Mouse (Mus musculus) small intestine, adult 2 months (tissue): ENCODE measurements around the gene Eif3k. TPM values are rescaled to one million over a fixed set of nuclear protein-coding genes. Genes with fewer than 3 reads are reported as not detected.

Source experiments
- H3K27ac ChIP-seq: fragments of 200-500 bp; 2 replicates; pipeline ENCODE4 v1.5.1; 2012; ENCODE audit warnings: low read depth, low read length, control low read depth, inconsistent platforms; ENCODE audit not compliant: insufficient read depth
- H3K27me3 ChIP-seq: fragments of 200-500 bp; 2 replicates; pipeline ENCODE4 v1.6.1; 2012; ENCODE audit warnings: mild to moderate bottlenecking, moderate library complexity, low read length, inconsistent platforms; ENCODE audit not compliant: control insufficient read depth, insufficient read depth
- H3K36me3 ChIP-seq: fragments of 200-500 bp; 2 replicates; pipeline ENCODE4 v1.6.1; 2012; ENCODE audit warnings: mild to moderate bottlenecking, low read length, control low read depth, inconsistent platforms; ENCODE audit not compliant: control insufficient read depth, insufficient read depth
- H3K4me1 ChIP-seq: fragments of 200-500 bp; 2 replicates; pipeline ENCODE4 v1.6.1; 2012; ENCODE audit warnings: low read length, inconsistent platforms, mixed read lengths; ENCODE audit not compliant: control insufficient read depth, insufficient read depth, insufficient read length
- H3K4me3 ChIP-seq: fragments of 200-500 bp; 2 replicates; pipeline ENCODE4 v1.5.1; 2012; ENCODE audit warnings: low read depth, mild to moderate bottlenecking, control low read depth, inconsistent platforms, low read length, moderate library complexity
- CTCF ChIP-seq: fragments of 200-500 bp; IDR thresholded peaks from 2 replicates; pipeline ENCODE4 v1.5.1; 2012; ENCODE audit warnings: low read depth, mild to moderate bottlenecking, control low read depth, inconsistent platforms, low read length, moderate library complexity, mixed read lengths; ENCODE audit not compliant: insufficient replicate concordance, insufficient read length; ENCODE audit errors: extremely low read depth
- POLR2A ChIP-seq: fragments of 200-500 bp; IDR thresholded peaks from 2 replicates; pipeline ENCODE4 v1.6.1; 2012; ENCODE audit warnings: low read depth, mild to moderate bottlenecking, control low read depth, inconsistent platforms, low read length, moderate library complexity
- WGBS: fragments of 180-500 bp; shearing (Covaris S2); methylation state at CpG from one replicate; pipeline ENCODE4 v1.1.7; 2018; 5-methylcytosine and 5-hydroxymethylcytosine counted together
- polyA plus RNA-seq: library from polyadenylated mRNA; depleted of rRNA; stranded (reverse); fragments of >200 nt; gene quantifications from 2 replicates; pipeline ENCODE4 v1.2.3, GENCODE M21; 2012

Eif3k gene
- polyA plus RNA-seq, 1 experiment: 169 TPM

DNA sequence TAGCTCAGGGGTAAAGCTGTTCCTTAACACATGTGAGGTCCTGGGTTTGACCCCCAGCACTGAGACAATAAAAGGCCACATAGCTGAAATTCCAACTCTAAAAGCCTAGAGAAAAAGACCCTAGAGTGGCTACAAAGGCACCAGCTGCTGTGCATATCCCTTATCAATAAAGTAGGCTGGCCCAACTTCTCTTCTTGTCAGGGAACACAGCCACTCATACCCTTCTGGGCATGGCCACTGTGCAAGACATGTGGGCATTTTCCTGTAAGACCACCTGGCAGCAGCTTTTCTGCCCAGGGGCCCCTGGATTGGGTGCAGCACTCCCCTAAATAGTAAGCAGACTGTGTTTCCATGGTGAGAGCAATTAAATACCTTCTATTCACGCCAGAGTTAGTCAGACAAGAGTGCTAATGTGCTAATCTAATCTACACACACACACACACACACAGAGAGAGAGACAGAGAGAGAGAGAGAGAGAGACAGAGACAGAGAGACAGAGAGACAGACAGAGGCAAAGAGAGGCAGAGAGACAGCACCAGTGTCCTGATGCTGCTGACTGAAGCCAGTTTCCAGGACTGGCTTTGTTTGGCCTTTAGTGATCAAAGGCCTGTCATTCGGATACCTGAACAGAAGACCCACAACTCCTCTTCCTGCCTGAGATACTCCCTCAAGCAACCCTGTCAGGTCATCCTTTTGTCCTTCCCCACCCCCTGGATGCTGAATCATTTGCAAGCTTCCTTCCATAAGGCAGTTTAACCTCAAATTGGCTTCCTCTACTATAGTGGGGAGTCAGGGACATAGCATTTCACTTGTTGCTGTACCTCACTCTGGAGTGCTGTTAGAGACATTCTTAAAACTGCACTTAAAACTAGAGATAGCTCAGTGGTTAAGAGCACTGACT, 27.9 kb downstream of the Eif3k start:
- Histone ChIP-seq H3K27ac (peak overlapping the region; percentile 58; the same call in 1 of the 2 replicates), H3K4me1 (peaks cover 41% of the 10 kb centered on the region; the same call in 1 of the 2 replicates)
- 21% methylated on average over 2 of the region's 2 CpGs for WGBS

GRCm38 (mm10) chr7:28952786-28953185, 28.9 kb downstream of the Eif3k start:
- WGBS: 12% methylated on average over 3 of the region's 3 CpGs
- peaks cover 43% of the 10 kb centered on the region; the same call in 1 of the 2 replicates for H3K4me1 ChIP-seq
- TF ChIP-seq POLR2A: no peak
- no peak for TF ChIP-seq CTCF

More for the DNA sequence above, 27.9 kb downstream of the Eif3k start:
- Histone ChIP-seq H3K27me3 (no peaks in the 10 kb centered on the region), H3K36me3 (peaks cover 21% of the 10 kb centered on the region), H3K4me3 (no peak overlapping the region)
- TF ChIP-seq CTCF (no peak; the same call in 1 of the 2 replicates), POLR2A (no peak)

DNA sequence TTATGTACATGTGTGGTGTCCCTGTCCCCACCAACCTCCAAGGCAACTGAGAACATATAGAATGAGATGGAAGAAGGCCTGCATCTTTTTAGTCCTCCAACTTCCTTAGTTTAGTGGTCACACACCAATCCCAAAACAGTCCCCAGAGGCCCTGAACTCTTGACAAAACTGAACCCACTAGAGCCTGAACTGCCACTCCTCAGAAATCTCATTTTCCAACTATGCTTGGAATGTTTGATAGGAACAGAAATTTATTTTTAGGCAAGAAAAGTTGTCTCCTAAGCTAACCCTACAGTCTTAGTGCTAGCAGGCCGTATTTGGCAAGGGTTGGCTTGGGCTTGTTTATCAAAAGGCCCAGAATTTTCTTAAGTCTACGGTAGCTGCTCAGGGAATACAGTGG, 29.9 kb downstream of the Eif3k start:
- H3K36me3 ChIP-seq: peaks cover 29% of the 10 kb centered on the region
- TF ChIP-seq POLR2A (no peak), CTCF (no peak)
- H3K4me1 ChIP-seq: peaks cover 49% of the 10 kb centered on the region; the same call in 1 of the 2 replicates
- H3K27ac ChIP-seq: peak overlapping the region; percentile 58
- H3K27me3 ChIP-seq: no peaks in the 10 kb centered on the region
- no peak overlapping the region for H3K4me3 ChIP-seq
- WGBS: 49% methylated on average over 2 of the region's 2 CpGs

More at GRCm38 (mm10) chr7:28952786-28953185, 28.9 kb downstream of the Eif3k start:
- Histone ChIP-seq H3K4me3 (no peak overlapping the region), H3K36me3 (peaks cover 26% of the 10 kb centered on the region), H3K27ac (peak overlapping the region; percentile 58), H3K27me3 (no peaks in the 10 kb centered on the region)

DNA sequence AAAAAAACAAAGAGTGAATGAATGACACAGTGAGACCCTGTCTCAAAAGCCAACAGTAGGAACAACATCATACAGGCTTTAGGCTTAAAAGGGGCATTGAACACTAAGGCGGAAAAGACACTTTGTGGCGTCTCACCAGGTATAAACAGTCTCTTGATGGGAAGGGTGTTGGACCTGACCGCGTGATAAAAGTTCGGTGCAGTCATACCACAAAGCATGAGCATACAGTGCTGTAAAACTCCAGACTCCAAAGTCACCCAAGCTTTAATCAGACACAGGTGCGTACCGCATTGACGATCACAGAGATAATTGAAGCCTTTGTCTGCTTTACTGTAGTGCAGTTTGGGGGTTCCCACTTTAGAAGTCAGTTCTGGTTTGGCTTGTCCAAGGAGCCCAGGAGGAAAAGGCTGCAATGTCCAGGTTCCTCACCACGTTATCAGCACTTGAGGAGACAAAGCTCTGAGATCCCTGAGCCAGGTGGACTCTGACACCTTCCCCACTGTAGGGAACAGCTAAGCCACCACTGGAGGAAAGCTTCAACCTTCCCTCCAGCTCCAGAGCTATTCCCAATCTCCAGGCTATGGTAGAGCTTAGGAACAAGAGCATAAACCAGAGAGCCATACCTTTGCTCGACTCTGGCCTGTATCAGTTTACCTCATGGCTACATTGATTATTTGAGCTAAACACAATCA, 31.2 kb downstream of the Eif3k start:
- Histone ChIP-seq H3K36me3 (peaks cover 34% of the 10 kb centered on the region), H3K4me1 (peaks cover 53% of the 10 kb centered on the region; the same call in 1 of the 2 replicates), H3K27me3 (no peaks in the 10 kb centered on the region), H3K27ac (peak overlapping the region; percentile 58), H3K4me3 (no peak overlapping the region)
- no peak for TF ChIP-seq CTCF
- 38% methylated on average over 10 of the region's 10 CpGs for WGBS

GRCm38 (mm10) chr7:28949298-28949697, 32.4 kb downstream of the Eif3k start:
- Histone ChIP-seq H3K36me3 (peaks cover 33% of the 10 kb centered on the region), H3K4me1 (peaks cover 49% of the 10 kb centered on the region; the same call in 1 of the 2 replicates), H3K4me3 (no peak overlapping the region), H3K27me3 (no peaks in the 10 kb centered on the region), H3K27ac (peak overlapping the region; percentile 58)
- TF ChIP-seq CTCF: no peak
- TF ChIP-seq POLR2A: no peak
- 16% methylated on average over 2 of the region's 2 CpGs for WGBS

- Histone ChIP-seq H3K27ac (peak overlapping the region; percentile 58), H3K4me1 (peaks cover 52% of the 10 kb centered on the region; the same call in 1 of the 2 replicates)
- TF ChIP-seq CTCF (no peak), POLR2A (no peak)
Measured at GRCm38 (mm10) chr7:28948746-28949145, 32.9 kb downstream of the Eif3k start.

GRCm38 (mm10) chr7:28946271-28946610, 35.4 kb downstream of the Eif3k start:
- TF ChIP-seq CTCF: no peak
- Histone ChIP-seq H3K36me3 (peaks cover 36% of the 10 kb centered on the region), H3K4me1 (peaks cover 50% of the 10 kb centered on the region), H3K27me3 (no peaks in the 10 kb centered on the region), H3K4me3 (no peak overlapping the region), H3K27ac (peak overlapping the region; percentile 58)
- 58% methylated on average over 1 of the region's 1 CpGs for WGBS

More at GRCm38 (mm10) chr7:28948746-28949145, 32.9 kb downstream of the Eif3k start:
- Histone ChIP-seq H3K4me3 (no peak overlapping the region), H3K27me3 (no peaks in the 10 kb centered on the region), H3K36me3 (peaks cover 35% of the 10 kb centered on the region)
- WGBS: 91% methylated on average over 7 of the region's 7 CpGs
